Mouse (Mus musculus): ENCODE results near the gene Apopt1.

DNA sequence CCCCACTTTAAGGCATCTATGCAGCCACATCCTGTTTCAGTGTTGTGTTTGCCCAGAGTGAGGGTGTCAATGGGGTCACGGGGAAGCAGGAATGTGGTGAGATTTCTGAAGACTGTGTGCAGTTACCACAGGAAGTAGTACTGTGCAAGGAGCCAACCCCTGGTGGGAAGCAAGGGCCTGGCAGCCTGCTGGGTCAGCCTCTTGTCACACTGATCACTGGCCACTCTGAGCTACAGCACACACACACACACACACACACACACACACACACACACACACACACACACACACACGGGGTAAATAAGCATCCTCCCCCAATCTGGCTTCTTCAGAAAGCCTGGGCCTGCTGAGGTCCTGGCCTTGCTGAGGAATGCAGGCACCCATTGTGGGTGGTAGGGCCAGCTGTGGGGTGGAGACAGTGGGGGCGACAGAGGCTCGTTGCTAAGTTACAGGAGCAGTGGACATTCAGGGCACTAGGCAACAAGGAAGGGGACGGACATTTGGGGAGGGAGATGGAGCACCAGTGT, 21.7 kb upstream of the Apopt1 start:
- no peak for TF ChIP-seq EP300 (IDR thresholded peaks at IDR 0.05; ENCODE audit: low read depth)
- TF ChIP-seq CTCF (IDR thresholded peaks at IDR 0.05; ENCODE audit: low read depth) = no peak
